Mouse (Mus musculus): ENCODE measurements around the gene Kcp. TPM values are rescaled to one million over a fixed set of nuclear protein-coding genes. Genes with fewer than 3 reads are reported as not detected.
A peak's percentile ranks its signal among the peaks of the same experiment; 100 is the strongest.

Gene Kcp
- total RNA-seq, 1 experiment from 2014 or later: not detected

DNA sequence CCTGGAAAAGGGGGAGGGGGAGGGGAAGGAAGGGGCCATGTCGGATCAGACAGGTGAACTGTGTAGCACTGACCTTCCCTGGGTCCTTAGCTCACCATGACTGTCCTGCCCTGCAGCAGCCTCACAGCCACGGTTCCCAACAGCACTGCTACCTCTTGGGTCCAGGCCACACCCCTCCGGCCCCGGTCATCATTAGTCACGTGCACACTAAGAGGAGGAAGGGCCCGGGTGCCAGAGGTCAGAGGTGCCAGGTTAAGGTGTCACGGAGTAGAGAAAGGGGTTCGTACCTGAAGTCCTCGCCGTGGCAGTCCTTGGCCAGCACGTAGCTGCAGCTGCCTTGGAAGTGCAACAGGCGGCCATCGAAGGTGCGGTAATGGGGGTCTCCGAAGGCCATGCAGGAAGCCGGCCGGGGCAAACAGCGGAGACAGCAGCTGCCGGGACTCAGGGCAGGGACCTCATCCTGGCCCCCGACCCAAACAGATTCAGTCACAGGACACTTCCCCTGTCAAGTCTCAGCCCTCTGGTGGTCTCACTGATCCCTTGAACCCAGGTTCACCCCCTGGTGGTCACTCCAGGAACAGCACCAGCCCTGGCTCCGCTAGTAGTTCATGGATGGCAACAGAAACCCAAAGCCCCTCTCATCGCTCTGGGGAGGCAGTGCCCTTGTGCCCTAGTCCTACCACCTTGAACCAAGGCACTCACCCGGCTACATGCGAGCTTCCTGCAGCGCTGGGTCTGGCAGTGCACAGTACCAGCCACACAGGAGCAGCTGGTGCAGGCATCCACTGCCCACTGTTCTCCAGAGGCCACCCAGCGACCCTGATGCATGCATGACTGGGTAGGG, 22.8 kb downstream of the Kcp start:
- ATAC-seq (replicated peaks in 1 of 2; ENCODE audit: insufficient read depth in 1 of 2, low FRiP score in 2 of 2, low TSS enrichment in 1 of 2, low read depth in 1 of 2, poor library complexity in 2 of 2, severe bottlenecking in 2 of 2): peak; percentile 79 to 84

GRCm38 (mm10) chr6:29482691-29483090, 25.1 kb downstream of the Kcp start:
- ATAC-seq (replicated peaks in 1 of 2; ENCODE audit: insufficient read depth in 1 of 2, low FRiP score in 2 of 2, low TSS enrichment in 1 of 2, low read depth in 1 of 2, poor library complexity in 2 of 2, severe bottlenecking in 2 of 2): no peak

GRCm38 (mm10) chr6:29474736-29475135, 33.0 kb downstream of the Kcp start:
- ATAC-seq (replicated peaks in 1 of 2; ENCODE audit: insufficient read depth in 1 of 2, low FRiP score in 2 of 2, low TSS enrichment in 1 of 2, low read depth in 1 of 2, poor library complexity in 2 of 2, severe bottlenecking in 2 of 2): no peak

GRCm38 (mm10) chr6:29473941-29474691, 33.6 kb downstream of the Kcp start:
- peak; percentile 96 to 99 for ATAC-seq (replicated peaks in 1 of 2; ENCODE audit: insufficient read depth in 1 of 2, low FRiP score in 2 of 2, low TSS enrichment in 1 of 2, low read depth in 1 of 2, poor library complexity in 2 of 2, severe bottlenecking in 2 of 2)

- ATAC-seq (replicated peaks in 1 of 2; ENCODE audit: insufficient read depth in 1 of 2, low FRiP score in 2 of 2, low TSS enrichment in 1 of 2, low read depth in 1 of 2, poor library complexity in 2 of 2, severe bottlenecking in 2 of 2): no peak
Measured at GRCm38 (mm10) chr6:29471137-29471536, 36.6 kb downstream of the Kcp start, which contains the start of gene Atp6v1fnb. Atp6v1fnb (plus strand) TSS chr6:29471437.

- no peak for ATAC-seq (replicated peaks in 1 of 2; ENCODE audit: insufficient read depth in 1 of 2, low FRiP score in 2 of 2, low TSS enrichment in 1 of 2, low read depth in 1 of 2, poor library complexity in 2 of 2, severe bottlenecking in 2 of 2)
Measured at GRCm38 (mm10) chr6:29468851-29469250, 38.9 kb downstream of the Kcp start.

DNA sequence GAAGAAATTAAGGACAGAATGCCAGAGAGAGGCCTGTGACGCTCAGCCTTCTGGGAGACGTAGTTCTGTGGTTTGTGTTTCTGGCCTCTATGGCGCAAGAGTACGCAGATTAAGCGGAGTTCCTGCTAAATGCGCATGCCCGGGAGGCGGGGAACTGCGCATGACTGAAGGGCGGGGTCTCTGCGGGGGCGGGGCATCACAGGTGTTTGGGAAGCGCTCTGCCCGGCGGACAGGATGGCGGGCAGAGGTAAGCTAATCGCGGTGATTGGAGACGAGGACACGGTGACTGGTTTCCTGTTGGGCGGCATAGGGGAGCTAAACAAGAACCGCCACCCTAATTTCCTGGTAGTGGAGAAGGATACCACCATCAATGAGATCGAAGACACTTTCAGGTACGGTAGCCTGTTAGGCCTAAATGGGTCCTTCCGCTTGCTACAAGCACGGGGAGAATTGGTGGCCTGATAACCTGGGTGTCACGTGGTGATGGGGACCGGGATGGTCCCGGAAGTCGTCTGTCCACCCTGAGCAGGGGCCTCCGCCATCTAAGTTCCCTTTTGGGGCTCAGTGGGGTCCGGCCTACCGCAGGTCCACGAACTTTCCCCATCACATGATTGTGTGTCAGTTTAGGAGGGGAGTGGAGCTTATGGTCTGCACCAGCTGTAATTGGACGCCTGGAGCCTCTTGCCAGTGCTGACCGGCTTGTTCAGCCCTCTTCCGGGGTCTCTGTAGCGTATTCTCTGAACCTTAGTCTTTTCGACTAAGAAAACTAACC, 40.0 kb downstream of the Kcp start, which contains the start of gene Atp6v1f:
Gene Atp6v1f, plus strand, starts transcription at position 136 of the 772 bp plus-strand sequence.
- peak; percentile 92 to 93 for ATAC-seq (replicated peaks in 1 of 2; ENCODE audit: insufficient read depth in 1 of 2, low FRiP score in 2 of 2, low TSS enrichment in 1 of 2, low read depth in 1 of 2, poor library complexity in 2 of 2, severe bottlenecking in 2 of 2)

DNA sequence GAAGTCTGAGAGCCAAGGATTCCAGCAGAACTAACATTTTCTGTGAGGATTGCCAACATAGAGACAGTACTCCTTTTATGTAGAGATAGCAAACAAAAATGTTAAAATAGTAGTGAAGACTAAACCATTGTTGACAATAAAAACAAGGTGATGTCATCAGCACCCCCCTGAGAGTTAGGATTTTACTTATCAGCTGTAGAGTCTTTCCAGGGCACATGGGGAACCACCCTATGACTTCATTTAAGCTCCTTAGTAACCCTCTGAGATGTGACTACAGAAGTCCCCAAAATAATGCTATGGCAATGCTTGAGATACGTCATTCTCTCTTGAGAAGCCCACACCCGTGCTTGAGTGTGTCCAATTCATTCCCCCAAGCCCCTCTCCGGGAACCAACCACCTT, 44.4 kb downstream of the Kcp start:
- no peak for ATAC-seq (replicated peaks in 1 of 2; ENCODE audit: insufficient read depth in 1 of 2, low FRiP score in 2 of 2, low TSS enrichment in 1 of 2, low read depth in 1 of 2, poor library complexity in 2 of 2, severe bottlenecking in 2 of 2)

DNA sequence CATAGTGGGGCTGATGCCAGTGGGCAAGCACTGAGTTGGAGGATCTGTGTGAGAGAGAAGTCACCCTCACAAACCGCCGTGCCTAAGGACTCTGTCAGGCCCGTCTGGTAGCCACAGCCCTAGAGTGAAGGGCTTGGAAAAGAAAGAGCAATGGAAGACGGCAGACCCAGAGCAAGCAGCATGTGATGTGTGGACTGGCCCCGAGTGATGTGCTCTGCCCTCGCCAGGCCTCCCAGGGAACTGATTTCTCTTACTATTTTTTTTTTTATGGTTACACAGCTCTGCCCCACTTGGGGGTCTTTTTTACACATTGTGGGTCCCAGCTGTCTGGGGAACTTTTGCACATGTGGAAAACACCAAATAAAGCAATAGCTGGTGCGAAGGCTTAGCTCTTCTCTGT, 46.2 kb downstream of the Kcp start:
- no peak for ATAC-seq (replicated peaks in 1 of 2; ENCODE audit: insufficient read depth in 1 of 2, low FRiP score in 2 of 2, low TSS enrichment in 1 of 2, low read depth in 1 of 2, poor library complexity in 2 of 2, severe bottlenecking in 2 of 2)

DNA sequence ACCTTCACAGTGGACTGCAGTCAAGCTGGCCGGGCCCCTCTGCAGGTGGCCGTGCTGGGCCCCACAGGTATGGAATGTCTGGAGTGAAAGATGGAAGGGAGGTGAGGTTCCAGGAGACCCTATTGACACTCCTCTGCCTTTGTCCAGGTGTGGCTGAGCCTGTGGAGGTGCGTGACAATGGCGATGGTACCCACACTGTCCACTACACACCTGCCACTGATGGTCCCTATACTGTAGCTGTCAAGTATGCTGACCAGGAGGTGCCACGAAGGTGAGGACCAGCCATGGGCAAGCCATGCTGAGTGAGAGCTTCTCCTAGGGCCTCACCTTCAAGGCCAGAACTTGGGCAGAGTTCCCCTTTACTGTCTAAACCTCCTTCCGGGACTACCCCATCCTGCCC, 57.1 kb downstream of the Kcp start:
- no peak for ATAC-seq (replicated peaks in 1 of 2; ENCODE audit: insufficient read depth in 1 of 2, low FRiP score in 2 of 2, low TSS enrichment in 1 of 2, low read depth in 1 of 2, poor library complexity in 2 of 2, severe bottlenecking in 2 of 2)

GRCm38 (mm10) chr6:29449858-29450257, 57.9 kb downstream of the Kcp start:
- ATAC-seq (replicated peaks in 1 of 2; ENCODE audit: insufficient read depth in 1 of 2, low FRiP score in 2 of 2, low TSS enrichment in 1 of 2, low read depth in 1 of 2, poor library complexity in 2 of 2, severe bottlenecking in 2 of 2): no peak

DNA sequence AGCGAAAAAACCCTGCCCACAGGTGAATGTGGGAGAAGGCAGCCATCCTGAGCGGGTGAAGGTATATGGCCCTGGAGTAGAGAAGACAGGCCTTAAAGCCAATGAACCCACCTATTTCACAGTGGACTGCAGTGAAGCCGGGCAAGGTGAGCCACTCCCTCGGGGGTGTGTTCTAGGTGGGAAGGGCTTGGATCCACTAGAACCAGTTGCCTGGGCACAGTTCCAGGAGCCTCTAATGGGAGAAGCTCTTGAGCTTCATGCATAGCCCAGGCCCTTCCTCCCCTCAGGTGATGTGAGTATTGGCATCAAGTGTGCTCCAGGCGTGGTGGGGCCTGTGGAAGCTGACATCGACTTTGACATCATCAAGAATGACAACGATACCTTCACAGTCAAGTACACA, 62.4 kb downstream of the Kcp start:
- ATAC-seq (replicated peaks in 1 of 2; ENCODE audit: insufficient read depth in 1 of 2, low FRiP score in 2 of 2, low TSS enrichment in 1 of 2, low read depth in 1 of 2, poor library complexity in 2 of 2, severe bottlenecking in 2 of 2): no peak

GRCm38 (mm10) chr6:29444773-29445172, 63.0 kb downstream of the Kcp start:
- ATAC-seq (replicated peaks in 1 of 2; ENCODE audit: insufficient read depth in 1 of 2, low FRiP score in 2 of 2, low TSS enrichment in 1 of 2, low read depth in 1 of 2, poor library complexity in 2 of 2, severe bottlenecking in 2 of 2): peak; percentile 50 to 58

DNA sequence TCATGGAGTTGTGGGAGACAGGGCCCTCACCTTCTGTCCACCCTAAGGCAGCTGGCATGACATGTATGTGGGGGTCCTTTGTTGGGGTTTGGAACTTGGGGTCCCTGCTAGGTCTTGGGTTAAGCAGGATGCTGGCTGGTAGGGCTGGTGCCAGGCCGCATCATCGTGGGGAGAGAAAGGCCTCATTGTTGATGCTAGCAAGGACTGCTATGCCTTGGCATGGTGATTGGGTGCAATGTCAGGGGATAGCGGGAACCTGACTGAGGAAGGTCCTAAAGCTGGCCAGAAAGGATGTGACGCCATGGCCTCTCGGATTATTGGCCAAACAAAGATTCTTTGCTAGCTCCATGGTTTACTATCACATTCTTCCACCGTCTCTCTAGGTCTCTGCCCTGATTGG, 68.0 kb downstream of the Kcp start:
- no peak; a peak in 1 of 4 replicates for ATAC-seq (replicated peaks in 1 of 2; ENCODE audit: insufficient read depth in 1 of 2, low FRiP score in 2 of 2, low TSS enrichment in 1 of 2, low read depth in 1 of 2, poor library complexity in 2 of 2, severe bottlenecking in 2 of 2)

- no peak for ATAC-seq (replicated peaks in 1 of 2; ENCODE audit: insufficient read depth in 1 of 2, low FRiP score in 2 of 2, low TSS enrichment in 1 of 2, low read depth in 1 of 2, poor library complexity in 2 of 2, severe bottlenecking in 2 of 2)
Measured at GRCm38 (mm10) chr6:29439251-29439650, 68.5 kb downstream of the Kcp start.

DNA sequence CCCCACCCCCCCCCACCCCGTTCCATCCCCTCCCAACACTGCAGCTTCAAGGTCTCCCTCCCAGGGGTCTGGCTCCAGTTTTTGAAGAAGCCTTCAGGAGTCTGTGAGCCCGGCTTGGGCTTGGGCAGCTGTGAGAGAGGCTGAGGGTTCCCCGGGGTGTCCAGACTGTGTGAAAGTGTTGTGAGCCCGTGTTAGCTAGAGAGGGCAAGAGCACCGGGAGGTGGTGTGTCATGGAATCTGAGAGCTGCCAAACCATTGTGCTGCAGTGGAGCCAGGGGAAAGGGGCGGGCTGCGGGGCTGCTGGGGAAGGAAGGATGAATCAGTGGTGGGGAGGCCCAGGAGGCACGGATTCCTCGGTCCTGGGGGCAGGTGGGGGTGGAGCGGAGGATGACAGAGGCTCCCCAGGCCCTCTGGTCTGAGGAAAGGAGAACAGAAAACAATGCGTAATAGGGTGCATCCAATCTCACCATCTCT, 71.3 kb downstream of the Kcp start:
- ATAC-seq (replicated peaks in 1 of 2; ENCODE audit: insufficient read depth in 1 of 2, low FRiP score in 2 of 2, low TSS enrichment in 1 of 2, low read depth in 1 of 2, poor library complexity in 2 of 2, severe bottlenecking in 2 of 2): 0 out of 4 replicates have a peak, but pooled peaks of 1 of the 2 experiments have one; percentile 14

DNA sequence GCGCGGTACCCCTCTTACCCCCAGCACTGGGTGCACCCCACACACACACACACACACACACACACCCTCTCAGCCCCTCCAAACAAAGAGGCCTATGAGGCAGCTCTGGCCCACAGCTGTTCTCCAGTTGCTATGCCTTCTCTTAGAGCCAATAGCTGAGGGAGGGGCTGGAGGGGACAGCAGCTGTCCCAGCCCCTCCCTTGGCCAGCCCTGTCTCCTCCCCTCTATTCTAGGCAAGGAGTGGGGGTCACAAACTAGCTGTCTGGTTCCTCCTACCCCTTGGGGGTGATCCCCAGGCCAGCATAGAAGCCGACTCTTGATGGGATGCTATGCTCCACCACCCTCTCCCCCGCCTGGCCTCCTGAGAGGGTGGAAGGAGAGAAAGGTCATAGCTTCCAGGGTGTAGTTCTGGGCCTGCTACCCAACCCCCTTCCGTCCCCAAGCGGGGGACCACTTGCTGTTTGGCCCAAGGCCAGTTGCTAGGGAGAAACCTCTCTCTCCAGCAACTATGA, 71.8 kb downstream of the Kcp start:
- no peak for ATAC-seq (replicated peaks in 1 of 2; ENCODE audit: insufficient read depth in 1 of 2, low FRiP score in 2 of 2, low TSS enrichment in 1 of 2, low read depth in 1 of 2, poor library complexity in 2 of 2, severe bottlenecking in 2 of 2)

Data from hematopoietic stem cell, adult 5-6 weeks (primary cell).